Mouse (Mus musculus): ENCODE measurements around the gene Tdrd9.
"Not testable (repeated sequence)": the region's sequence is repeated elsewhere in the genome, so short reads cannot be mapped to it uniquely, and the experiment has no call there.

The Tdrd9 gene

DNA sequence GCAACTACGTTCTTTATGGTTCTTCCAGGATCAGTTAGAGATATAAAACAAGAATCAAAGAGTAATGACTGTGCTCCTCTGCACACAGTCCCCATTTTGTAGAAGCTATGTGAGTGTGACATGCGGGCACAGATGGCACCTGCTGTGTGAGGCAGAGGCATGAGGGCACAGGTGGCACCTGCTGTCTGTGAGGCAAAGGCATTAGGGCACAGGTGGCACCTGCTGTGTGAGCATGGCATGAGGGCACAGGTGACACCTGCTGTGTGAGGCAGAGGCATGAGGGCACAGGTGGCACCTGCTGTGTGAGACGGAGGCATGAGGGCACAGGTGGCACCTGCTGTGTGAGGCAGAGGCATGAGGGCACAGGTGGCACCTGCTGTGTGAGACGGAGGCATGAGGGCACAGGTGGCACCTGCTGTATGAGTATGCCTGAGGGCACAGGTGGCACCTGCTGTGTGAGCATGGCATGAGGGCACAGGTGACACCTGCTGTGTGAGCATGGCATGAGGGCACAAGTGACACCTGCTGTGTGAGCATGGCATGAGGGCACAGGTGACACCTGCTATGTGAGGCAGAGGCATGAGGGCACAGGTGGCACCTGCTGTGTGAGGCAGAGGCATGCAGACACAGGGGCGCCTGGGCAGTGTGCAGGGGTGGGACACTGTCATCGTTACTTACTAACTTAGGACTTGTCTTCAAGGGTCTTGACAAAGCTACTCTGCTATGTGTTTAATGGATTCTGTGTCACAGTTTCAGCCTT, 64.2 kb downstream of the Tdrd9 start:
- not testable (repeated sequence) for DNase-seq

DNA sequence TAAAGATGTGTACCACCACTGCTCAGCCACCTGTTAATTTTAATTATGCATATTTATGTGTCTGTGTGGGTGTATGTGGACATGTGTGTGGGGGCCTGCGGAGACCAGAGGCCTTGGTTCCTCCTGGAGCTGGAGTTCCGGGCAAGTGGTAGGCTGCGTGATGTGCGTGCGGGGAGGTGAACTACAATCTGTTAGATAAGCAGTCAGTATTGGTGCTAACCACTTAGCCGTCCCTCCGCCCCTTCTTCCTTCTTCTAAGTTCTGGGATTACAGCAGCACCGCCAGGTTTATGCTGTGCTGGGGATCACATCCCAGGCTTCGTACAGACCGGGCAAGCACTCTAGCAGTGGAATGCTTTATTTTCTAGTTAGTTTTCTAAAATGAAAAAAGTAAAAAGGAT, 67.1 kb downstream of the Tdrd9 start:
- no peak for DNase-seq

DNA sequence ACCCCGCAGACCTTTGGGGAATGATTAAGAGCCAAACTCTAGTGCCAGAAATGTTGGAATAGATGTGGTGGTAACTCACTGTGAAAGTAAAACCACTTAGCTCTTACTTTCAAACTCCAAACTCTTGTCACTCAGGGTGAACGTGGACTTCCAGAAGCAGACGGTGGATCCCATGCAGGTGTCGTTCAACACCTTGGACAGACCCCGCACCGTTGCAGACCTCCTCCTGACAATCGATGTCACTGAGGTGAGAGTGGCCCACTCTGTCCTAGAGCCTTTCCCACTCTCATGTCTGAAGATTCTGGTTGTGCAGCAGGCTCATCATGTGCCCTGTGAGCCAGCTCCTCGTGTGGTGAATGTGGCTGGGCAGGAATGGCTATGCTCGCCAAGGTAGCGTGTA, 67.8 kb downstream of the Tdrd9 start:
- no peak for DNase-seq

DNA sequence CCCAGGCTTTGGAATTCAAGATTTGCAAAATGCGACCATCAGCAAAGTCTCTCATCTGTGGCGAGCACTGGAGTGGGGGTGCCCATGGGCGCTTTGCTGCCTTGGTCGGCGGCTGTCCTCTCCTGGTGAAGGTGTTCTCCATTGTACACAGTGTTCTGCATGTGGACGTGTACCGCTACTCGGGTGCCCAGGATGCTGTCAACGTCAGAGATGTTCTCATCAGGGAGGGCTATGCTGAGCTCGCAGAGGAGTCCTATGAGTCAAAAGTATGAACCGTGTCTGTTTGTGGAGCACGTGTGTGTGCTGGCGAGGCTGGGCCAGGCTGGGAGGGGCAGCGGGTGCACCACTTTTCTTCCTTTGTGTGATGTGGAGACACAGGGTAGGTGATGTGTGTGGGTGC, 71.3 kb downstream of the Tdrd9 start:
- no peak for DNase-seq

DNA sequence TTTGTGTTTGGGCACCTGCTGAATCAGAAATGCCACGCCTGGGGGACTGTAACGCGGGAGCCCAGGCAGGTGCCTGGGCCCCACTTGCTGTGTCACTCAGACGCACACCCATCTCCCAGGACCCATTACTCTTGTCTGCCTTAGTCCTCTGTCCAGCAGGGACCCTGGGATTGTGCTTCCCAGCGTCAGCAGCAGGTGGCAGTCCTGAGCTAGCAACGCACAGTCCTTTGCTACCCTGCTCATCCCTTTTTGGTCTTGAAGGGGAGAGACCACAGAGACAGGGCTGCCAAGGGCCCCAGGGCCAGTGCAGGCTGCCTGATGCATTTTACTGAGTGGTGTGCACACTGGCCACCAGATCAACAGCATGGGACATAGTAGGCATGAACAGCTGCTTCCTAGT, 106.3 kb downstream of the Tdrd9 start:
- DNase-seq: peak; percentile 66

DNA sequence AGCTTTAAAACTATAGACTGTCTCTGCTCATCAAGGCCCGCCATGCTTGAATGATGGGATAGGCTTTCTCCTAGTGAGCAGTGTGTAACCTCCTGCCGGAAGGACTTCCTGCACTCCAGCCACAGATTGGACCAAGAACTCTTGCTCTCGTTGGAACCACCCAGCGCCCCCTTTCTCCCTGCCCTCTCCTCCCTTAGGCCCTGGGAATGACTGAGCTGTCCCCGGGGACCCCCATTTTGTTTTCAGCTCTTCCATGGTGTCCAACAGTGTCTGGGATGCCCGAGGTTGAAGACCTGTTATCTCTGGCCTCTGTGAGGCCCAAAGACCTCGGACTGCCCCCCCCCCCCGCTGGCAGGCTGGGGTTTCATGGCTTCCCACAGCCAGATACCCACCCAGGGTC, 108.6 kb downstream of the Tdrd9 start:
- DNase-seq: no peak

DNA sequence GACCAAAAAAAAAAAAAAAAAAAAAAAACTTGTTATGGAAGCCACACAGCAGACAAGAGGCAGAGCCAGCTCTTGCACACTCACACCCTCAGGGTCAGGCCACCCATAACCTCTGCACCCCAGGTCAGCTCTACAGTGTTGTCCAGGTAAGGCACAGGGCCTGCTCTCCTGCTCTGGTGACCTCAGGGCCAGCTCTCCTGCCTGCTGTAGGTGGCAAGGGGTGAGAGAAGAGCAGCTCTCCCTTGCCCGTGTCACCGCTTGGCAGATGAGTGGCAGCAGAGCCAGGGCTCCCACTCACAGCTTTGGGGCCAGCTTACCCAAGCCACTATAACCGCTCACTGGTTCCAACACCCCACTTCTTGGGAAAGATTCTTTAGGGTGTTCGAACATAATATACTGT, 109.6 kb downstream of the Tdrd9 start:
- no peak for DNase-seq

DNA sequence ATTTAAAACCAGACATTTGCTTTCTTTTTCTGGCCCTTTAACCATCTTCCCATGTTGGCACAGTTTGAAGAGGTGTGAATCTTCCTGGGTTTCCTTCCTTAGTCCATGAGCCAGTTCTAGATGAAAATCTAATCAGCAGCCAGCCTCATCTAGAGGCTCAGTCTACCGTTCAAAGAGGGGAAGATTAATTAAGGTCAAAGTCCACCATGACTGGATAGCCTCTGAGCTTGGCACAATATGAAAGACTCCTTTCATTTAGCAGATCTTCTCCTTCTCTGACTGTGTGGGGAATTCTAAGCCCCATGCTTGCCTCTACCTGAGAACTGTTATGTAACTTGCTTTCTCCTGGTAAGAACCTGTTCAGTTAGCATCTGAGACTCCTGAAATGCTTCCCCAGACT, 110.9 kb downstream of the Tdrd9 start:
- no peak for DNase-seq

DNA sequence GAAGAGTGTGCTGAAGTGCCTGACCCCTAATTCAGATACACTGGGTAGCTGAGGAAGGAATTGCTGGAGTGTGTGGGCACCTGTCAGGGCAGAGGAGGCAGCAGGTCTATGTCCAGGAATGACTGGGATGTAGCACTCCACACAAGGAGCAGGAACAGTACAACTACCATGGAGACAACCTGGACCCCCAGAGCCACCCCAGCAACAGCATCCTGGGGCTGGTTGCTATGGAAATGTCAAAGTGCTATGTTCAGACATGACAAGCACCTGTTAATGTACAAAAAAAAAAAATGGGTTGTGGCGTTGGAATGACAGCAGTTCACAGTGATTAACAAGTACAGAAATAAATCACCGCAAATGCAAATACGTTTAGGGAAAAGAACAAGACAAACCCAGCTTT, 114.9 kb downstream of the Tdrd9 start:
- no peak for DNase-seq

DNA sequence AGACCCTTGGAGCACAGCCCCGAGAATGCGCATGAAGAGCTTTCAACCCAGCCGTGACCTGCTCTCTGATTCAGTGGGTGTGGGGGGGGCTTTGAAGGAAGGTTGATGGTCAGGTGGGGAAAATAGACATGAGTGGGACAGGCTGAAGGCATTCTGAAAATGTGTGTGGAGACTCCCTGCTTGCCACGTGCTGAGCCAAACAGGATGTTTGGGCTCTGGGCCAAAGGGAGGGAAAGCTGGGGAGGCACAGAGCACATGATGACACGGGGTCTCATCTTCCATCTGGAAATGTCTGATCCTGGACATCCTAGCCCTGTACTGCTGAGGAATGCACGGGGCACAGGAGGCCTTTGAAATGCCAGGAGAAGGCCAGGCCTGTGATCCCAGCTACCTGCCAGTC, 115.4 kb downstream of the Tdrd9 start:
- DNase-seq: no peak

DNA sequence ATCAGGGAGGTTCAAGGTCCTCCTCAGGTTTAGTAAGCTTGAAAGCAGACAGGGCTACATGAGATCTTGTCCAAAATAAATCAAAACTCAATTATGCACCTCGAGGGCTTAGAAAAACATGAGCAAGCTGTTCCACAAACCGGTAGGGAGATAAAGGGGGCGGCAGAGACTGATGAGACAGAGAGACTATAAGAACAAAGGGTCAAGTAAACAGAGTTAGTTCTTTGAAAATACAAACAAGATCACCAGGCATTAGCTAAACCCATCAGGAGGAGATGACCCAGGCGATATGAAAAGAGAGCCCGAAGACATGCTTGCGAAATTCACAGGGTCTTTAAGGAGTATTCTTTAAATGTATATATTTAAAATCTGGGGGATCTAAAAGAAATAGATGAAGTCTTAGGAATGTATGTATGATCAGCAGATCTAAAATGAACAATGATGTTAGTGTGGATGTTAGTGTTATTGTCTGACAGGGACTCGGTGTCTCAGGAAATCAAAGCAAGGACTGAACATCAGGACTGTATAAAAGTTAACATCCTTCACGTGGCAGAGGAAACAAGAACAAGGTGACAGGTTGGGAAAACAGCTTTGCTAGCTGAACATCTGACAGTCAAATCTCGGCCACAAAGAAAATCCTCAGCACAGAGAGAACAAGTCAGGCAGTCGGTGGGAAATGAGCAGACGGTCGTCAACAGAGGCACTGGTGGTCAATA, 117.4 kb downstream of the Tdrd9 start:
- no peak for DNase-seq

DNA sequence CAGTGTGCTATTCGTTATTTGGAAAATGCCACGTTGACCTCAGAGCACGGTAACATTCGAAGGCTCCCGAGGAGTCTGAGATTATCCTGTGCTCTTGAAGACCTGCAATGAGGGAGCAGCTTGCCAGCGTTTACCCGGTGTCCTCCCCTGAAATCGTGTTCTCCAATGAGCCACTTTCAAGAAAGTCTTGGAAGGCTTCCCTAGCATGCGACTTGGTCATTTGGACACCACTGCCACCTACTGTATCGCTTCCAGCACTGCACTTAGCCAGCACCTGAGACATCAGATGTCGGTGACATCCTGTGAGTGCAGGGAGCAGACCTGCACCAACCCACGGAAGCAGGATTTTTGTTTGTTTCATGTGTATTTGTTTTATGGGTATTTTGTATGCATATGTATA, 119.7 kb downstream of the Tdrd9 start:
- DNase-seq: peak; percentile 44

DNA sequence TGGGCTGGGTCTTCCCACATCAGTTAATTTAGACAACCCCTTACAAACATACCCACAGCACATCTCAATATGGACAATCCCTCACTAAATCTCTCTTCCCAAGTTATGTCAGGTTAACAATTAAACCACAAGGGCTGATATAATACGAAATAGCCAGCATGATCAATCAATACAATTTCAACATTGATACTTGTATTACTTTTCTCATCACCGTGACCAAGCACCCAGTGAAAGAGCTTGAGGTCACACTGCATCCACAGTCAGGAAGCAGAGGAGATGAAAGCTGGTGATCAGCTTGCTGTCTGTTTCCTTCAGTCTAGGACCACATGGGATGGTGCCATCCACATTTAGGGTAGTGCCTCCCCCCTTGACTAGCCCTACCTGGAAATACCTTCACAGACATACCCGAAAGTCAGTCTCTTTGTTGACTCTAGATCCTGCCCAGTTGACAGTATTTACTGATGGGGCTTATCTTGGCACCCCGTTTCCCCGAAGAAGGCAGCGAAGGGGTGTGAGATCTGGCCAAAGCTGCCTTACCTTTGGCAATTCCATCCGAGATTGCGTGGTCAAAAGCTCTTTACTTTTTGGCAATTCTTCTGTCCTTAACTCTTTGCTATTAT, 123.0 kb downstream of the Tdrd9 start:
- DNase-seq: no peak

DNA sequence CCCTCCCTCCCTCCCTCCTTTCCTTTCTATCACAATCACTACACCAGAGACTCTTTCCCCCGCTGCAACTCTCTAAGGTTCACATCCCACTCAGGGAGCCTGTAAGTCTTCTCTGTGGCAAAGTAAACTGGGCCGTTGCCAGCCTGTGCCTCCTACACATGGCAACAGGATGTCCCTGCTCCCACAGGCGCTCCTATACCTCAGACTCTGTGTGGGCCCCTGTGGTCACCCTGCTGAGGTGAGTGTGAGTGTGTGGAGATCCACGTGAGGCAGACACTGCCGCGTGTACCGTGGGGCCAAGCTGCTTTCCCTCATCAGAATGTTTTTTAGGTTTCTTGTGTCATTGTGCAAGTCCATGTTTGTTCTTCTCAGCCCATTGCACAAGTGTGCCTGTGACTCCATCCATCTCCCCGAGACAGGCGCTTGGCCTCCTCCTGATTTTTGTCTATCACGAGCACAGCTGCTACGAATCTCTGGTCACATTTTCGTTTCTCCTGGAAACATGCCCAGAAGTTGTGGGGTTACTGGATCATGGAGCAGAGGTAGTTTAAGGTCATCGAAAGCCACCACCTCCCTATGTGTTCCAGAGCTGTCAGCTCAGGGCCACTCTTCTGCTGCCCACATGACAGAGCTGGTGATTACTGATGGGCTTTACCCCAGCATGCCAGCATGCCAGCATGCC, 124.8 kb downstream of the Tdrd9 start:
- DNase-seq: no peak

DNA sequence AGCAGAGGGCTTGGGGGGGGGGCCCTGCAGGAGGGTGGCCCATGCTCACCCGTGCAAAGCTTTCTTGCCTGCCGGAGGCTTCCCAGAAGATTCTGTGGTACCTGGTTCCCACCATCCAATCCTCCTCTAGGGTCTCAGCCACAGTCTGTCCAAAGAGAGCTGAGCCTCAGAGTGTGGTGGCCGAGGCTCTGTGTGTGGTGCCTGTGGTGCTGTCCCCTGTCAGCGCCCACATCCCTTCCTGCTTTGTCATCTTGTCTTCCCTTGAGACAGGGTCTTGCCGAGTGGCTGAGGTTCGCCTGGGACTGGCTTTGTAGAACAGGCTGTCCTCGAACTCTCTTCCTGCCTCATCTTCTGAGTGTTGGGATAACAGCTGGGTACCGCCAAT, 125.4 kb downstream of the Tdrd9 start:
- no peak for DNase-seq

DNA sequence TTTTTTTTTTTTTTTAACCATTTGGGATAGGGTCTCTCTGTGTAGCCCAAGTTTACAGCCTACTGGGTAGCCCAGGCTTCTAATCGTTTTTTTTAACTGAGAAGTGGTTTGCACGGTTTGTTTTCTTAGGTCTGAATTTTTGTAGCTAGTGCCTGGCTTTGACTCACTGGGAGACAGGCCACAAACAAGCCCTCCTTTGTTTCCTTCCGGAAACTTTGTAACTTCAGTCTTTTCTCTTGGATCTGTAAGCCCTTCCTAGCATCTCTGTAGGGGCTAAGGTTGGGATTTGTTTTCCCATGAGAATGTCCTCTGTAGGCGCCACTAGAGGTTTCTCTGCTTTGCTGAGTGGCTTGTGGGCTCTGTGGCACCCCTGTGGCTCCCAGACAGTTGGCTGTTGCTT, 128.7 kb downstream of the Tdrd9 start:
- DNase-seq: no peak

DNA sequence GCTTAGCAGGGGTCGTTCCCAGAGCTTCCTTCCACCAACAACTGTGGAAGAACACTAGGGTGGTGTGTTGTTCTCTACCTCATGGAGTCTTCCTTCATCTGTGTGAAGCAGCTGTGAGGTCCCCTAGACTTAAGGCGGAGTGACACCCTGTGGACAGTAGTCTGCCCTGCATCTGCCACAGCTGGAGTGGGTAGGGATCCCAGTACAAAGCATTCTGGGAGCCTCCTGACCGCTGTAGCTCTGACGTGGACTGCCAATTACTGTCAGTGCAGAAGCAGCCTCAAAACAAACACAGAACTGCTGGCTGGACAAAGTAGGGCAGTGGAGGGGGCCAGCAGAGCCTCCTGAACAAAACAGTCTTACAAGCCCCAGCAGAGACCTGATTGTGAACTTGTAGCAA, 129.7 kb downstream of the Tdrd9 start:
- no peak for DNase-seq

DNA sequence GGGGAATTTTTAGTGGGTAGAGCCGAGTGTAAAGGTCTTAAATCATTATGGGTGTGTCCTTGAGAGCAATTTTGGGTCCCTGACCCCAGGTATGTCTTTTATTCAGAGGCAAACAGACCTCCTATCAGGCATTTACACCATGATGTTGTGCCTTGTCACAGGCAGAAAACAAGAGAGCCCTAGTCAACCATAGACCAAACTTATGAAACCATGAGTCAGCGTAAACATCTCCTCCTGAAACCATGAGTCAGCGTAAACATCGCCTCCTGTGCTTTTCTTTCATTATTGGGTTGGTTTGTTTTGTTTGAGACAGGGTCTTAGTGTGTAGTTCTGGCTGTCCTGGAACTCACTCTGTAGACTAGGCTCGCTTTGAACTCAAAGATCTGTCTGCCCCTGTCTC, 131.8 kb downstream of the Tdrd9 start:
- DNase-seq: no peak

DNA sequence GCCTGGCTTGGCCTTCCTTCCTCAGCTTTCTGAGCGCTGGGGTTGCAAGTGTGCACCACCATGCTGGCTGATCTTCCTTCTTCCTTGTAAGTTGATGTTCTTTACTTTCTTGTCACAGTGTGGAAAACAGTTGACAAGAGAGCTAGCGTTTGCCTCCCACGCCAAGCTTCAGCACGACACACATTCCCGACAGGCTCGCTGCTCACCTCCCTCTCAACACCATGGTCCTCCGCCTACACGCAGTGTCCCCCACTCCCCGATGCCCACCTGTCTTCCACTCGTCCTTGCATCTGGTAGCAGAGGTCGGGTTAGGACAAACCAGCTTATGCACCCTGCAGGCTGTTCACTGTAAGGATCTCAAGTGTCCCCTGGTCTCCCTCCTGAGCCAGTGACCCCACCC, 133.5 kb downstream of the Tdrd9 start:
- DNase-seq: no peak

DNA sequence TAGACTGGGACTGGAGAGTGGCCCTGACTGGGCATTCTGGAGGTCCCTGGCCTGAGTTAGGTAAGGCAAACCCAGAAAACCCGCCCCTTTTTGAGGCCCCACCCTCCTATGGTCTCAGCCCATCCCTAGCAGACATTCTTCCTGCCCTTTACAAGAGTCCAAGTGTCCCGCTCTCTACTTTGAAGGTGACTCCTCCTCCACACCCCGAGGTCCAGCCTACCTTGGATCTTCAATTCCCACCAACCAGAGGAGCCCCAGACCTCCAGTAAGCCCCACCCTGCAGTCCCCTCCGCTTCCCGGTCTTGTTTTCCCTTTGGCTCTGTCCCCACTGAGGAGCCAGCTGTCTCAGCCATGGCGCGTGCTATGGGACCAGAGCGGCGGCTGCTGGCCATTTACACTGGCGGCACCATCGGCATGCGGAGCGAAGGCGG, 135.2 kb downstream of the Tdrd9 start, which contains the start of gene Aspg:
TSS of gene Aspg (plus strand) at position 139 of the 431 bp plus-strand sequence.
- no peak for DNase-seq

DNA sequence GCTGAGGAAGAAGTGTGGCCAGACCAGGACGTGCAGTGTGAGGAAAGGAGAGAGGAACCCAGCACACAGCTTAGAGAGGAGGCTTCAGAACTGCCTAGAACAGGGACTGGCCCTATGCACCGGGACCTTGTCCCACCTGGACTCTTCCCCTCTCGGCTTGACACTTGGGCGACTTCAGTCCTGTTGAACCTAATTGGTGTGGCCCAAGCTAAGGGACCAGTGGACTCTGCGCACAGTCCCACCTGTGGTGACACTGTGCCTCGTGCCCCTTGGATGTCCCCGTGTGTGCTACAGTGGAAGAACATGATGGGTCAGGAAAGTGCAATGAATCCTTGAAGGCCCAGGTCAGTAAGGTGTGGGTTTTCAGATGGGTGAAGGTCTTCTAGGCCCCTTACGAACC, 136.3 kb downstream of the Tdrd9 start:
- DNase-seq: no peak

DNA sequence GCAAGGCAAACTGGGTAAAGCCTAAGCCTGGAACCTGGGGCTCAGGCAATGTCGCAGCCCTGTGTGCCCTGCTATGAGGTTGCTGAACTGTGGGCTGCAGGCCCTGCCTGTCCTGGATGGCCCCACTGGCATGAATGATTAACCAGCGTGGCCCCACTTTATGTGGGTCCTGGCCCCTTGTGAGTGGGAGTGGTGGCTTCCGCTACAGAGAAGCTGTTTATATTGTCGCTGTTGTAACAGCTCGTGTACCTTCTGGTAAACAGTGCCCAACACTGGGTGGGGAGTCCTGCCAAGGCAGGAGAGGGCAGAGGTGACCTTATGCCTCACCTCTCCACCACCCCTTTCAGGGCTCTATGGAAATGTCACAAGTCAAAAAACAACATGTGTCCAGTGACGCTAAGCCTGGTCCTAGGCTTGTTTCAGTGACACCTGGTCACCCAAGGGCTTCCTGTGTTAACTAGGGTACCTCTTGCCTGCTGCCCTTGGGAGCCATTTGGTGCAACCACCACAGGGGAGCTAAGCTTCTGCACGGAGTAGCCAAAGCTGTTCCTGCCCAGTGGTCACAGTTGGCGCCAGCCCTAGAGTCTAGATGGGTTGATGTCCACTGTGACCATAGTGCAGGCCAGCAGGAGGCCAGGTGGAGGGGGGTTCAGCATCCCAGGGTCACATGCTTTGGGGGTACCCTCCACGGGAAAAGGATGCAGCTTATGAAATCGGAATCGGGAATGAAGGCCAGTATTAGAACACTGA, 137.5 kb downstream of the Tdrd9 start:
- no peak for DNase-seq

DNA sequence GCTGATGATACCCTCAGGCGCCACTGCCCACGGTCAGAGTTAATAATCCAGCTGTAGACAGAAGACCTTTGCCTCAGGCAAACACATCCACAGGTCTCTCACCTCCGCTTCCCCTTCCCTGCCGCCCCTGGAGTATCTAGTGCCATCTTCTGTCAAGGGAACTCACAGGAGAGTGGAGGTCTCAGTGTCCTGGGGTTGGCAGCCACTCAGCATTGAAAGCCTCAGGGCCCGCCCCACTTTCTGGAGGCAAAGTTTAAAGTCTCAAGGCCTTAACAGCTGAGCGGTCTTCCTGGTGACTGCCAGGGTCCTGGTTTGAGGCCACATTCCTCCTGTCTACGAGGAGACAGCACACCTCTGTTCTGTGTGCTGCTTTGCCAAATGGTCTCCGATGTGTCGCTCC, 138.3 kb downstream of the Tdrd9 start:
- no peak for DNase-seq

Data from liver (tissue).